Mouse (Mus musculus) kidney, postnatal 25 days (tissue): Measurements from ENCODE around the gene Mei1.

Experiments used
- DNase-seq, 2 experiments: peaks; one replicate each; pipeline ENCODE4 v3.0.0; 2021; ENCODE audit warnings: mixed read lengths in 2 of 2

Gene Mei1

GRCm38 (mm10) chr15:82152435-82152834 is 82.6 kb downstream of the Mei1 start:
- no peak for DNase-seq

GRCm38 (mm10) chr15:82156298-82156697 is 86.5 kb downstream of the Mei1 start:
- DNase-seq, result no peak

DNA sequence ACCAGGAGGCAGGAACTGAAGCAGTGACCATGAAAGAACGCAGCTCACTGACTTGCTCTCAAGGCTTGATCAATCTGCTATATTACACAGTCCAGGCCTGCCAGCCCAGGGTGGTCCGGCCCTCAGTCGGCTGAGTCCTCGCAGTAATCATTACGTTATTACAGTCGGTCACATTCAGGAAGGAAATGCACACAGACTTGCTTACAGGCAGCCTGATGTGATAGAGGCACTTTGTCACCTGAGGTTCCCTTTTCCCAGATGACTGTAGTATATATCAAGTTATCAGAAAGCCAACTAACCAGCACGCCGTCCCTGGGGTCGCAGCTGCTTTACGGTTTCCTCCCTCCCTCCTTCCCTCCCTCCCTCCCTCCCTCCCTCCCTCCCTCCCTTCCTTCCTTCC is 87.1 kb downstream of the Mei1 start:
- no peak for DNase-seq

- DNase-seq, result no peak
These were observed 88.6 kb downstream of the Mei1 start for GRCm38 (mm10) chr15:82158243-82159035.

DNA sequence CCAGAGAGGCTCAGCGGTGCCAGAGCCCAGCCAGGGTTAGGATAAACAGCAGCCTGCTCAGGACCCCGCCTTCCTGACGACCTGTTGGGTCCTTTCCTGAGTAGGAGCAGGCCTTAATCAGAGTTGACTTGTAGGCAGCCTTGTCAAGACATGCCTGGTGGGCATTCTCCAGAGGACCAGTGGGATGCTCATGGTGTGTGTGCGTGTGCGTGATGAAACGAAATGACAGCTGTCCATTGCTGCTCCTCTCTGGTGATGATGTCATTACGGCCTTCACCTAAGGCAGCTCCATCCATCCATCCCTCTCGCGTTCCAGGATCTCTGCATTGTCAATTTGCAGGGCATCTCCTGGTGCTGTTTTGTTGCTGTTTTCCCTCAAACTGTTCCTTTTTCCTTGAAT is 89.7 kb downstream of the Mei1 start:
- no peak for DNase-seq

GRCm38 (mm10) chr15:82160731-82161640 is 91.2 kb downstream of the Mei1 start:
- no peak for DNase-seq

DNA sequence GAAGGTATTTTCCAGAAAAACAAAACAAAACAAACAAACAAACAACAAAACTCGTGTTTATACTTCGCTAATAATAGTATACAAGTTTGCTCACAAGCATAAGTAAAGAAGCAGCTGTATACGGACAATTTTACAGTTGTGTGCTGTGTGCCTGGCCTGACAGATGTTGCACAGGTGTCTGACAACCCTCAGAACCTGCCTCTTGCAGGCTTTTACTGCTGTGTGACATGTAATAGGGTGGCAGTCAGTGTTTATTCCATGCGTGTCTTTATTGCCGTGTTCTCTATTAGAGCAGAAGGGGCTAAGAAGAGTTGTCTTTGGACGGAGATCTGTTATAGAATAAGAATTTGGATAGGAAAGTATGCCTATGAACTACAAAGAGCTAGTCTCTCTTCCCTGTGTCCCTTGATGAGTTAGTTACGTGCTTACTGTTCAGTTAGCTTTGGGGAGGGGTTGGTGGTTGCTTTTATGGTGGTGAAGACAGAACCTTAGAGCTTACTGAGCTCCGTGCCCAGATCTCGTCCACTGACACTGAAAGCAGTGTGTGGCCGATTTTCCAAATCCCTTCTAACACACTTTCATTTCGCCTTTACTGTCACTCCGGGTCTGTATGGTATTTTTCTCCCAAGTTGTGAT is 92.3 kb downstream of the Mei1 start:
- DNase-seq, result no peak

- no peak for DNase-seq
These were observed 93.7 kb downstream of the Mei1 start for GRCm38 (mm10) chr15:82163356-82164060.

DNA sequence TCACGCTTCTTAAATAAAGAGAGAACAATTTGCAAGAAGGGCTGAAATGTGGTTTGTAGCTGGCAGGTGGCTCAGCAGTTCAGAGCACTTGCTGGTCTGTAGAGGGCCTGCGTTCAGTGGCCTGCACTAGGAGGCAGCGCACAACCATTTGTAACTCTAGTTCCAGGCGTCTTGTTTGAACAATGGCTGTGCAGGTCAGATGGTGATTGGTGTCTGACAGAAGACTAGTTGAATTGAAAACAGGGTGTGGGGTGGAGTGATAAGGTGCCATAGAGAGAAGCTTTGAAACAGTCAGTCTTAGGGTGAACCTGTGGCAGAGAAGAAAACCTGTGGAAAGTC is 94.2 kb downstream of the Mei1 start:
- no peak for DNase-seq

- DNase-seq, result no peak
These were observed 94.7 kb downstream of the Mei1 start for GRCm38 (mm10) chr15:82164496-82164895.

GRCm38 (mm10) chr15:82165332-82166239 is 95.8 kb downstream of the Mei1 start:
- peak; percentile 80 to 89 for DNase-seq

DNA sequence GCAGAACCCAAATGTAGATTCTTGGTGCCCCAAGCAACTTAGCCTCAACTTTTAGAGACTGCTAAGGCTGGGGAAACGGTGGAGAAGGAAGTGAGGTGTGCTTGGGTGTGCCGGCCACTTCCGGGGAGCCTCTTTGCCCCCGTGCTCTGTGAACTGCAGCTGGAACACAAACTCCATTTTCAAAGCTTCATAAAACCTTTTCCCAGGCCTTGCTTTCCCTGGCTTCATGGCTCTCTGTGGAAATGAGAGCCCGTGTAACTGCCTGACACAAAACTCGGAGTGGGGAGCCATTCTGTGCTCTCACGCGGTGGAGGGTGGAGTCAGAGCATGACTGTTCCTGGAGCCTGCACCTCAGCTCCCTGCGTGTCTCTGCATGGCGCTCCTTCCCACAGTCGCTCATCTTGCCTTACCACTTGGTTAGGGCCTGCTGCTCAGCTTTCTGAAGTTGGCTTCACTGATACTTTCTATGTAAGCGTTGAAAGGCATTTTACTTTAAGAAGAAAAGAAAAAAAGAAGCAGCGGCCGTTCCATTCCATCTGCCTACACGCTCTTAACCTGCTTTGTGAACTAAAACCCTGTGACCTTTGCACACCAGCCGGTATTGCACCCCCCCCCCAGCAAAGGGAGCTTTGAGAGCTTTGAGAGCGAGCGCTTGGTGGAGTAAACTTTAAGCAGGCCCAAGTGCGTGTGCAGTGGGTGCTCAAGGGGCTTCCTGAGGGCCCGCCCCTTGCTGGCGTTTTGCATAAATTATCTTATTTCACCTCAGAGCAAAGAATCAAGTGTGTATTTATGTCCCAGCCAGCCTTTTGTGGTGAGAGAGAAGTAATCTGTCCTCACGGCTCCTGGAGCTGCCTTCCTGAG is 96.7 kb downstream of the Mei1 start:
- peak; percentile 51 to 65 for DNase-seq

- peak; percentile 58 to 77 for DNase-seq
These were observed 97.7 kb downstream of the Mei1 start for GRCm38 (mm10) chr15:82167201-82168168.

DNA sequence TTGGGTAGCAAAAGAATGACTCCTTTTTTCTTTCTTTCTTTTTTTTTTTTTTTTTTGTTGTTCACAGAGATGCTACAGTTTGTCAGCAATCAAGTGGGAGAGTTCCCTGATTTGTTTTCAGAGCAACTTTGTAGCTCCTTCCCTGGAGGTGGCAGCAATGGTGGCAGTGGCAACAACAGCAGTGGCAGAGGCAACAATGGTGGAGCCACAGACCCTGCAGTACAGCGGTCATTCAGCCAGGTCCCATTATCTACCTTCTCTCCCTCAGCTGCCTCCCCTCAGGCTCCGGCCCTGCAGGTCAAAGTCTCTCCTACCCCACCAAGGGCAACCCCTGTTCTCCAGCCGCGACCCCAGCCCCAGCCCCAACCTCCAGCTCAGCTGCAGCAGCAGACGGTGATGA is 99.9 kb downstream of the Mei1 start:
- no peak for DNase-seq

DNA sequence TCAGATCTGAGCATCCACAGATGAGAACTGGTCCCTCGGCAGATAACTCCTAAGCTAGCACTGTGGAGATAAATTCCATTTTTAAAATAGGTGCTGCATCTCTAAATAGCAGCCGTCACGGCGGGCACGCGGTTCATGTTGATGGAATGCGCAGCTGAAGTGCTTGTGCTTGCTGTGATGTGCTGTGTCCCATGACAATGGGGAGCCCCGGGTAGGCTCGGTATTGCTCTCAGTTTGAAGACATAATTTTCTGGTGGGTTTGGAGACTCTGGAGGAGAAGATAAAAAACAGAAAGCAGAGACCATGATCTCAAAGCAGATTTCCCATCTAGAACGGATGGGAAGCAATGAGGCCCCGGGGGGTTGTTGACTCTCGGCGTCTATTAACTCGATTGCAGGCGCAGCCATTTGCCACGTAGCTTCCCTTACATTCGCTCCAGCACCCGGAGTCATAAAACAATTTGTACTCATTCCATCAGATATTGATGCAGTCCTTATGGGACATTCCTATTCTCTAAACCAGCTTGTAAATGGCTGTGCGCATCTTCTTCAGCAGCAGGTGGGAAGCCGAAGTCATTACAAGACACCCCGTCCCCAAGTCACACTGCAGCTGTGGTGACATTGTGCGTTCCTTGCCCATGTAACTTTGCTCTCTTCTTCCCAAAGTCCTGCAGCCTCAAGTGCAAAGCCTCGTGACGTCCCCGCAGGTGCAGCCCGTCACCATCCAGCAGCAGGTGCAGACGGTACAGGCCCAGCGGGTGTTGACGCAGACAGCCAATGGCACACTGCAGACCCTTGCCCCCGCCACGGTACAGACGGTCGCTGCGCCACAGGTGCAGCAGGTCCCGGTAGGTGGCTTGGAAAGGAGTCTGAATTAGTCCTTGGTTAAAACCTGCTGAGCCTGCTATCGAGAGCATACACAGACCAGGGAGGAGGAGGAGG is 100.9 kb downstream of the Mei1 start:
- DNase-seq, result no peak

DNA sequence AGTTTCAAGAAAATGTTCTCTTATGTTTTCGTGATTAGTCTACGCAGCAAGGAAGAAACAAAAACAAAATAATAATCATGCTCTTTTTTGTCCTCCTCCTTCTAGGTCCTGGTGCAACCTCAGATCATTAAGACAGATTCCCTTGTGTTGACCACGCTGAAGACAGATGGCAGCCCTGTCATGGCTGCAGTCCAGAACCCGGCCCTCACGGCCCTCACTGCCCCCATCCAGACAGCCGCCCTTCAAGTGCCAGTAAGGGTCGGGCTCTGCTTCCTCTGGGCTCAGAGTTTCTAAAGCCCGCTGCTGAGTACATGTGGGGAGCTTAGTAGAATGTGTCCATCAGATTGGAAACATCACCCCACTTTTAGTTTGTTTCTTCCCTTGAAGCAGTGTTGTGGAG is 102.9 kb downstream of the Mei1 start:
- DNase-seq, result no peak

DNA sequence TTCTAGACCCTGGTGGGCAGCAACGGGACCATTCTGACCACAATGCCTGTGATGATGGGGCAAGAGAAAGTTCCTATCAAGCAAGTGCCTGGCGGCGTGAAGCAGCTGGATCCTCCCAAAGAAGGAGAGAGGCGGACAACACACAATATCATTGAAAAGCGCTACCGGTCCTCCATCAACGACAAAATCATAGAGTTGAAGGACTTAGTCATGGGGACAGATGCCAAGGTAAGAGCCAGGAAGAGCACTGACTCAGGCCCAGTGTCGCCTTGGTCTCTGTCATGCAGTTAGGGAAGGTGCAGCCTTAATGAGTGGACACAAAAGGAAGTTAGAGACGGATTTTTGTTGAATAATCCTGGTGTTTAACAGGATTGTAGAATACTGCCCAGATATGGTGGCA is 105.3 kb downstream of the Mei1 start:
- no peak for DNase-seq
